In genomic region chr5:64029622-64030145, GRCm38 (mm10) we compare ENCODE assay signal across 11 mouse cellular contexts.
DNase-seq lines count a peak whose midpoint lies in the region; ATAC-seq and TF ChIP-seq lines count a peak whose summit lies in the region.
"Had no signal": no experiment of that assay in that cellular context is flagged by ENCODE, and none has a peak within 500 bp of the region (broad histone marks: within the 10 kb centered on the region; RNA-seq: fewer than 3 reads in every experiment).

No protein-coding gene starts in this region.

- TF ChIP-seq EP300 in heart, adult 2 months (IDR thresholded peaks at IDR 0.05; ENCODE audit: insufficient read depth, low read depth, low read length) = no peak

- no peaks in the 10 kb centered on the region for H3K4me1 ChIP-seq in heart, adult 2 months (ENCODE audit: control insufficient read depth, insufficient read depth, low read length)
- H3K4me1 ChIP-seq in heart, embryonic 12.5 days (replicated peaks) = no peaks in the 10 kb centered on the region
- H3K4me1 ChIP-seq: hindbrain, embryonic 13.5 days had no signal

- no peak for TF ChIP-seq POLR2A in heart, adult 2 months (IDR thresholded peaks at IDR 0.05; ENCODE audit: insufficient read depth, low read depth, low read length)

- ATAC-seq in heart, embryonic 12.5 days (ENCODE audit: insufficient number of reproducible peaks, low FRiP score) = no peak

- no peak overlapping the region for H3K4me3 ChIP-seq in heart, adult 2 months
- no peak overlapping the region for H3K4me3 ChIP-seq in heart, embryonic 12.5 days
- no peak overlapping the region for H3K4me3 ChIP-seq in macrophage (ENCODE audit: inconsistent target)
- H3K4me3 ChIP-seq: hindbrain, embryonic 13.5 days had no signal

- no peaks in the 10 kb centered on the region for H3K27me3 ChIP-seq in heart, adult 2 months (ENCODE audit: control insufficient read depth, insufficient read depth, low read length)
- H3K27me3 ChIP-seq in heart, embryonic 12.5 days (replicated peaks) = no peaks in the 10 kb centered on the region
- H3K27me3 ChIP-seq: hindbrain, embryonic 13.5 days had no signal

- H3K36me3 ChIP-seq in heart, adult 2 months (ENCODE audit: control insufficient read depth, insufficient read depth, low read length) = no peaks in the 10 kb centered on the region
- no peaks in the 10 kb centered on the region for H3K36me3 ChIP-seq in heart, embryonic 12.5 days
- no peaks in the 10 kb centered on the region for H3K36me3 ChIP-seq in macrophage (ENCODE audit: inconsistent target)
- H3K36me3 ChIP-seq: hindbrain, embryonic 13.5 days had no signal

- H3K9ac ChIP-seq in heart, adult 2 months (ENCODE audit: low read depth, low read length) = no peak overlapping the region
- H3K9ac ChIP-seq in heart, embryonic 12.5 days = no peak overlapping the region
- H3K9ac ChIP-seq: hindbrain, embryonic 13.5 days had no signal

- intact Hi-C loops in heart, adult 2 months (cut with DNase I) = no loop called here
- intact Hi-C loops in heart, postnatal 14 days (cut with DNase I) = no loop called here

- peak overlapping the region; percentile 65 for H3K27ac ChIP-seq in heart, adult 2 months
- no peak overlapping the region for H3K27ac ChIP-seq in heart, embryonic 12.5 days (ENCODE audit: poor library complexity, severe bottlenecking)
- peak overlapping the region; percentile 48 for H3K27ac ChIP-seq in macrophage
- H3K27ac ChIP-seq: hindbrain, embryonic 13.5 days; kidney, postnatal 0 days had no signal

- no peak overlapping the region for H3K4me2 ChIP-seq in heart, embryonic 12.5 days
- H3K4me2 ChIP-seq: hindbrain, embryonic 13.5 days had no signal

- peak; percentile 32 to 51 for DNase-seq in heart, adult 2 months
- DNase-seq in CD4-positive helper T cell, adult 2 months (ENCODE audit: low read depth, low spot score) = peak; percentile 55
- DNase-seq in heart, postnatal 14 days = peak; percentile 16 to 18
- DNase-seq in frontal cortex, postnatal 36 days (ENCODE audit: low spot score in 2 of 2) = no peak
- no peak for DNase-seq in layer of hippocampus, adult 9-11 months
- DNase-seq in cerebellum, postnatal 4 days (ENCODE audit: low spot score in 2 of 2) = no peak
- DNase-seq: cerebellum, adult 8-10 months had no signal

- no peaks in the 10 kb centered on the region for H3K9me3 ChIP-seq in heart, embryonic 12.5 days (replicated peaks)
- H3K9me3 ChIP-seq: hindbrain, embryonic 13.5 days had no signal

- no peaks in the 10 kb centered on the region for H3K79me2 ChIP-seq in heart, adult 2 months (replicated peaks; ENCODE audit: control insufficient read depth, insufficient read depth, low read length)
- no peaks in the 10 kb centered on the region for H3K79me2 ChIP-seq in macrophage (ENCODE audit: inconsistent target)

- TF ChIP-seq CTCF in heart, adult 2 months (IDR thresholded peaks at IDR 0.05) = no peak

- 39% methylated on average over 7 of the region's 7 CpGs for WGBS in heart, adult 2 months
- WGBS in heart, embryonic 12.5 days = 77% methylated on average over 7 of the region's 7 CpGs
- WGBS in macrophage (ENCODE audit: missing documents) = 16% methylated on average over 7 of the region's 7 CpGs

Comparison
In these comparisons a context has a peak if more than half of its experiments do, and no peak if none do; other contexts are left out.
1. DNase-seq: peak in heart, adult 2 months (2 of 2), CD4-positive helper T cell, adult 2 months (single experiment) and heart, postnatal 14 days (2 of 2); none in frontal cortex, postnatal 36 days (0 of 2), layer of hippocampus, adult 9-11 months (single experiment) and cerebellum, postnatal 4 days (0 of 2).